Mouse (Mus musculus) mature B cell (primary cell): ENCODE data around the gene Eif2ak1.

ENCODE experiments used
- in situ Hi-C: fragments of 300-500 bp; cut with MboI; formaldehyde crosslinking; loops from 2 replicates; pipeline ENCODE4 v1.14.3; 2019

Gene Eif2ak1

DNA sequence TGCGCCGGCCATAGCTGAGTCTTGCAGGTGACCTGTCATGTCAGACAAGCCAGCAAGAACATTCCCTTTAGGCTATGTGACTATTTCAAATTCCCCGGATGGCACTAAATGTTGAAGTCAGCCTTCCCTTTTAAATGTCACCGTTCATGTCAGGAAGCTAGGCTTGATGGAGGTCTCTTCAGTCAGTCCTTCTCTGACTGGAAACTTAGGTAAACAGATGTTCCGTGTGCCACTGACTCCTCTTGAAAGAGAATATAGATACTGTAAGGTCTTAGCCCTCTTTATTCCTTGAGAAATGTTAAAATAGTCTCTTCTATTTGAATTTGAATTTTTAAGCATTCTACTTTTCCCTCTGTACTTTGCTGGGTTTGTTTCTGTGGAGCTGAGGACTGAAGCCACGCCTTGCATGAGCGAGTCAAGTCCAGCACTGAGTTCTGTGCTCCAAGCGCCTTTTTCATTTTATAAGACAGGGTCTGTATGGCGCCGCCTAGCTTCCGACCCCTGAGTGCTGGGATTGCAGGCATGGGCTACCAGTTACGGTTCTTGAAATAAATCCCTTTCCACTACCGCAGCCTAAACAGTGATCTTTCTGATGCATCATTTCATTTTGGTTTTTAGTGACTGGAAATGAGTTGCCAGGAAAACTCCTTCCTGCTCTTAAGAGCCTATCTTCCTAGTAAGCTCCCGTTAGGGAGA lies 80.2 kb downstream of the Eif2ak1 start, which contains the start of gene Ankrd61:
Gene Ankrd61, minus strand, starts transcription at position 51 of the 696 bp plus-strand sequence.
- in situ Hi-C loops: no loop called here

DNA sequence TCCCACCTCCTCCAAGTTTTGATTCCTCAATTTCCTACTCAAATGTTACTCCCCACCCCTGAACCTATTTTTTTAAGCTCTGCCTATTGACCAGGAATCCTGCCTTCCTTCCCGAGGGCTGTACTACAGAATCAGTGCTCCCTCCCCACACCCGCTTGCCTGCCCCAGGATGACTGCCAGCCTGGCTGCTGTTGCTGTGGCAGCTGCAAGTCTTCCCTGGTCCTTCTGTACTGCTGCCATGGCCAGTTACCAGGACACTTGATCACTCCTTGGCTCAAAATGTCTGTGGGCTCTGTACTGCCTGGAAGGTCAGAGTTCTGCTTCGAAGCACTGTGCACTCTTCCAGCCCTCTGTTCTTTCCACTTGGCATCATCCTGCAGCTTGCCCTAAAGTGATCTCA lies 84.5 kb downstream of the Eif2ak1 start:
- in situ Hi-C loops: no loop called here

DNA sequence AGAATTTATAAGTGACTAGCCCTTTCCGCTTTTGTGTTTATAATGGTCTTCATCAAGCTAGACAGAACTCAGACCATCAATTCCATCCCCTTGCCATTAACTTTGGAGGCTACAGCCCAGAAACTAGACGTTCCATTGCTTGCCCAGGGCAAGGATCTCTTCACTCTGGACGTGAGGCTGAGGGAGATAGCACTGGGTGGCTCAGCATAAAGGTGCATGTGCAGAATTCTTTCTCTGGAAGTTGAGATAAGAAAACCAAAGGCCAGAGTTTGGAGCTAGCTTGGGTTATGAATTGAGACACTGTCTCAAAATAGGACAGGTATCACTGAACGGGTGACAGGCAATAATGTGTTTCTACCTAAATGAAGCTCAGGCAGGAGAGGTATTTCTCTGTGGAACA lies 86.2 kb downstream of the Eif2ak1 start:
- in situ Hi-C loops: no loop called here

DNA sequence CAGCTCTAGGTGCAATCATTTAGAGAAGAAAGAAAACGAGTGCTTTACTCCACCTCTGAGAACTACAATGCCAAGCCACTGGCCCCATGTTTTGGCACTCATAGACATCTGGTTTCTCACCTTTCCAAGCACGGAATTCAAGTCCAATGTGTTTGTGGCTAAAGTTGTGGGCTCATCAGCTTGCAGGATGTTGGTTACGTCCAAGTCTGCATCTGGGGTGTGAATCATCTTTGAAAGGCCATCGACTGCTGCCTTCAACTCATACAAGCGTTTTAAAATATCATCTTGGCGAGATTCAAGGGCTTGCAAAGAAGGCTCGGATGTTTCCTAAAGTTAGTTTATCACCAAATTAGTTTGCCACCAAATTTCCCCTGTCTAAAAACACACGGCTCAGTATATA lies 88.8 kb downstream of the Eif2ak1 start:
- in situ Hi-C loops: no loop called here

DNA sequence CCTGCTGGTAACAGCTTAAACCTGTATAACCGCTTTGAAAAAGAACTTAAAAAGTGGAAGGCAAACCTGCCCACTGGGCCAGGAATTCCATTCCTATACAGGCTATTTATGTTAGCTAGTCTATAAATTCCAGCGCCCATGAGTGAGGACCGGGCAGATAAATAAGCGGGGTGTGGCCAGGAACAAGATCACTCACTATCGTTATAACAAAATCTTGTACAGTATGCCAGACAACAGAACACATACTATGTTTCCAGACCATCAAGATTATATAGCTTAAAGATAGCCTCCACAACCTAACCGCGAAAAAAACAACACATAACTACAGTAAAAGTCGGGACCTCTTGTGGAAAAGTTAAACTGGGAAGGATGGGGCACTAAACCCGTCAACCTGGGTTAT lies 91.3 kb downstream of the Eif2ak1 start:
- in situ Hi-C loops: no loop called here

DNA sequence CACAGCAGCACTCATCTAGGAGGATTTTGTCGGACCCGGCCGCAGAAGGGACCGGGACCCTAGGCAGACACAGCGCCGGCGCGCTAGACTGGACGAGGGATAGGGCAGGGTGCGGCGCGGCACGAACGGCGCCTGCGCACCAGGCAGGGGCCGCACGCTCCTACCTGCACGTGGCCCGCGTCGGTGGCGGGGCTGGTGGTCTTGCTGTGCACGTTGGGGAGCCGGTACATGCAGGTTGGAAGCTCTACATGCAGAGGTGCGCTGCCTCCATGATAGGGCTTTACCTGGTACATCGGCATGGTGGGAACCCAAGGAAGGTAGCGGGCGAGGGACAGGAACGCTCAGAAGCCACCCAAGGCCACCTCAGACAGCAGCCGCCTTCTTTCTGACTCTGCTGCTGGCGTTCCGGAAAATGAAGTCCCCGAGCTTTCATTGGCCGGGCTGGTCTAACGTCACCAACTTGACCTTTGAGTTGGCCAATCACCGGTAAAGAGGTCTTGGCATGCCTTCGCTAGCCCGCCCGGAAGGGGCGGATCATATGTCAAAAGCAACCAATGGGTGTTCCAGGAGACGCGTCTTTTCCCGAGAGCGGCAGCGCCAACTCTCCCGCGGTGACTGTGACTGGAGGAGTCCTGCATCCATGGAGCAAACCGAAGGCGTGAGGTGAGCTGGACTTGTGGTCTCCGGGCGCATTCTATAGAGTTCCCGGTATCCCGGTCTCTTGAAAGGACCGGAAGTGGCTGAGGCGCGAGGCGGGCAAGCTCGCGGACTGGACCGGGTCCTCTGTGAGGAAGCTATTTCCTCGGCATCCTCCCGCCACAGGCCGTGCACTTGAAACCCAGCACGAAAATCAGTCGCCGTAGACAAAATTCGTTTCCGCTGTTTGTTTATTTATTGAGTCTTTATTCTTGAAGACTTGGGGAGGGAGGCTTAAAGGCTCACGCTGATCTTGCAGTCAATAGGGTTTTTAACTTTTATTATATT lies 92.1 kb downstream of the Eif2ak1 start, which contains the start of the genes Aimp2 and Pms2:
Gene Aimp2, minus strand, starts transcription at position 431 of the 984 bp plus-strand sequence.
Gene Pms2, plus strand, starts transcription at position 548 of the 984 bp plus-strand sequence.
- in situ Hi-C loops: no loop called here

DNA sequence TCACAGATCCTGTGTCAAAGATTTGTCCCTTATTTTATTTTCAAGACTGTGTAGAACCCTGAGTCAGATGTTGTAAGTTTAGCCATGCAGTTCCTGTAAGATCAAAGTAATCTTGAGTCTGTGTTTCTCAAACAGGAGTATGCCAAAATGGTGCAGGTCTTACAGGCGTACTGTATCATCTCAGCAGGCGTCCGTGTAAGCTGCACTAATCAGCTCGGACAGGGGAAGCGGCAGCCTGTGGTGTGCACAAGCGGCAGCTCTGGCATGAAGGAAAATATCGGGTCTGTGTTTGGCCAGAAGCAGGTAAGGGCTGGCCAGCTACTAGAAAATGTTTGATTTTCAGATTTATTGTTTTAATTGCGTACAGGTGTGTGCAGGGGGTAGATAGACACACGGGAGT lies 98.6 kb downstream of the Eif2ak1 start:
- in situ Hi-C loops: no loop called here

DNA sequence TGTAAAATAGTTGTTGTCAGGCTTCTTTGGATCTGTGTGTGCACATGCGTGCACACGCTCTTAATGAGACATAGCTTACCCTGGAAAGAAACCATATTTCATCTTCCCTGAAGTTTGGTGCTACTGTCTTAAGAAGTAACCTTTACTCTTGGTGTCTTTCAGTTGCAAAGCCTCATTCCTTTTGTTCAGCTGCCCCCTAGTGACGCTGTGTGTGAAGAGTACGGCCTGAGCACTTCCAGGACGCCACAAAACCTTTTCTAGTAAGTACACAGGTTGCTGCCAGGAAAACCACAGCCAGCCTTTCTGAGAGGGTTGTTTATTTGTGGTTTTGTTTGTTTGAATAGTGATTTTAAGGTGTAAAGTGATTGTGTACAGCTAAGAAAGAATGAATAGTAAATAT lies 99.8 kb downstream of the Eif2ak1 start:
- in situ Hi-C loops: no loop called here

DNA sequence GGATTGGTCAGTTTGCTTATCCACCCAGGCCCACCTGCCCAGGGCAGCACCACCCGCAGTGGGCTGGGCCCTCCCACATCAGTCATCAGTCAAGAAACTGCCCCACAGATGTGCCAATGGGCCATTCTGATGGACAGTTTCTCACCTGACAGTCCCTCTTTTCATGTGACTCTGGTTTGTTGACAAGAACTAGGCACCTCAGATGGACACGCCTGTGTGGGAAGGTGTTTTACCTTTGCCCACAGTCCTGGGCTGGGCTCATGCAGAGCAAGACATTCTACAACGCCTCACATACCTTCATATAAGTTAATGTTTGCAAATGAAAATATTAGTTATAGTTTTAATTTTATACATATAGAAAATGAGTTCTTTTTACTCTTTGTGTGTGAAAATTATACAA lies 100.5 kb downstream of the Eif2ak1 start:
- in situ Hi-C loops: no loop called here

DNA sequence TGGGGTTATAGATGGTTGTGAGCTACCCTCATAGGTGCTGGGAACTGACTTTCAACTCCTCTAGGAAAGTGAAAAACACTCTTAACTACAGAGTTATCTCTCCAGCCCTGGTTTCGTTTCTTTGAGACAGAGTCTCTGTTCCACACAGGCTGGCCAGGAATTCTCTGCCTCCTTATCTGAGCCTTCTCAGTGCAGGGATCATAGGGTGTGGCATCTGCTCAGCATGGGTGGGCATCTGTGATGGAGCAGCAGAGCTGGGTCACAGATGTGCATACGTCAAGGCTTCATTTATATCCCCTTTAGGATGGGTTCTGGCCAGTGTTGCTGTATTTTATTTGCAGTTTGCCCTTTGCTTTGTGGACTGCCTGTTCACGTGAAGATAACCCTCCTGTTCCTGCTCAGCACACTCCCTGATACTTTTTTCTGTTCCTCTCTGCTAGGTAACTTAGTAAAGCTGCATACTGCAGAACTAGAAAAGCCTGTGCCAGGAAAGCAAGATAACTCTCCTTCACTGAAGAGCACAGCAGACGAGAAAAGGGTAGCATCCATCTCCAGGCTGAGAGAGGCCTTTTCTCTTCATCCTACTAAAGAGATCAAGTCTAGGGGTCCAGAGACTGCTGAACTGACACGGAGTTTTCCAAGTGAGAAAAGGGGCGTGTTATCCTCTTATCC lies 107.3 kb downstream of the Eif2ak1 start:
- in situ Hi-C loops: no loop called here

DNA sequence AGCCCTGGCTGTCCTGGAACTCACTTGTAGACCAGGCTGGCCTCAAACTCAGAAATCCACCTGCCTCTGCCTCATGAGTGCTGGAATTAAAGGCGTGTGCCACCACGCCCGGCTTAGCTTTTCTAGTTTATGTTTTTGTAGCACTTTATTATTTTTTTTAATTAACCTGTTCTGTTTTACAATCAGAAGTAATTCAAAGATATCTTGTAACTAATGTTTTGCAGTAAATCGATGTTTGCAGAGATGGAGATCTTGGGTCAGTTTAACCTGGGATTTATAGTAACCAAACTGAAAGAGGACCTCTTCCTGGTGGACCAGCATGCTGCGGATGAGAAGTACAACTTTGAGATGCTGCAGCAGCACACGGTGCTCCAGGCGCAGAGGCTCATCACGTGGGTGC lies 110.3 kb downstream of the Eif2ak1 start, which contains the start of gene Gm42421:
Gene Gm42421, plus strand, starts transcription at position 301 of the 400 bp plus-strand sequence.
- in situ Hi-C loops: no loop called here

DNA sequence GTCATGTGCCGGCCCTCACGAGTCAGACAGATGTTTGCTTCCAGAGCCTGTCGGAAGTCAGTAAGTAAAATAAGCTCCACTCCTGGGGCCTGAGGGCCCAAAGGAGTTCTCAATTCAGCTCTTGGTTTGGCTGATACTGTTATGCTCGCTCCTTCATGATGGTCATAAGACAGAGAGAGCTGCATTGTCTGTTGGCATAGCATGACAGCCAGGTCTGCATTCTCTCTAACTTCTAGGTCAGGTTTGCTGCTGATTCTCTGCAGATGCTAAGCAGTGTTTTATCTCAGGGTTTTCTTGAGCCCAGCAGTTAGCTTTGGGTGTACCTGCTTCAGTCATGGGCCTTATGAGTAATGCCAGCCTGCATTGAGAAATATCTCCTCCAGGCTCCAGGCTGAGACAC lies 111.7 kb downstream of the Eif2ak1 start:
- in situ Hi-C loops: no loop called here

DNA sequence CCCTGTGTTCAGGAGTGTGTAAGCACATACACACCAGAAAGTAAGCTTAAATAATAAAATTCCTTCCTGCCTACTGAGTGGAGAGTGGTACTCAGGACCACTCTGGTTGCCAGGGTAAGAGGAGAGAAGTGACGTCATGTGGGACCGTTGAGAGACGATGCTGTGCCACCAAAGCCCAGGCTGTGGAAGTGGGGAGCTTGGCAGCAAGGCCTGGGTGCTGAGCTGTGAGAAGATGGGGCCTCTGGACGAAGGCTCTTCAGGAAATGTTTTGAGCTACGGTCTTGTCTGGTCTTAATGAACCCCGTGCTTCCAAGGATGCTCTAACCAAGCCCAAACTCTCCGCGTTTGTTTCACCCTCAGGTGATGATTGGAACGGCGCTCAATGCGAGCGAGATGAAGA lies 113.1 kb downstream of the Eif2ak1 start:
- in situ Hi-C loops: no loop called here

DNA sequence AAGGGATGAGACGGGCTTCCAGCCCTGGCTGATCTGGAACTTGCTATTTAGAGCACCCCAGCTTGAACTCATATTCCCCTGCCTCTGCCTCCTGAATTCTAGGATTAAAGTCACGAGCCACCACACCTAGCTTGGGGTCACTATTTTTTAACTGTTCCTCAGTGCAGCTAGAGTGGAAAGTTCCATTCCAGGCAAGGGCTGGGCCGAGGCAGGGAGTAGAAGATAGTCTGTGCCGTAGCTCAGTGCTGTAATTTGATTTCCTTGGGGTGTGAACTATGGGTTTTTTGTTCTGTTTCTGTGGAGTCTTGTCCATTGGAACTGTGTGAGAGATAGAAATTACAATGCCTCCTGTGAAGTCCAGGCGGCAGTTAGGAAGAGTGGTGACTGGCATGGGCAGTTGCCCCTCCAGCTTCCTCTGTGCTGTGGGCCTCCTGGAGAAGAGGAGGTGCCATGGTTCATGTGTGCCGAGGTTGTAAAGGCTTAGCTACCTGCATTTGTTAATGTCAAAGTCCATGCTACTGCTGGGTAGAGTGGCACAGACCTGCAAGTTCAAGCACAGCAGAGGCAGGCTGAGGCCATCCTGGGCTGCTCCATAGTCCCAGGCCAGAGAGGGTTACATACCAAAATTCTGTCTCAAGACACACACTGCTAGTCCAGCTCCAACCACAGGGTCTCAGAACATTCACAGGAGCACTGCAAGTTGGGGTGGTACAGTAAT lies 114.4 kb downstream of the Eif2ak1 start:
- in situ Hi-C loops: no loop called here

DNA sequence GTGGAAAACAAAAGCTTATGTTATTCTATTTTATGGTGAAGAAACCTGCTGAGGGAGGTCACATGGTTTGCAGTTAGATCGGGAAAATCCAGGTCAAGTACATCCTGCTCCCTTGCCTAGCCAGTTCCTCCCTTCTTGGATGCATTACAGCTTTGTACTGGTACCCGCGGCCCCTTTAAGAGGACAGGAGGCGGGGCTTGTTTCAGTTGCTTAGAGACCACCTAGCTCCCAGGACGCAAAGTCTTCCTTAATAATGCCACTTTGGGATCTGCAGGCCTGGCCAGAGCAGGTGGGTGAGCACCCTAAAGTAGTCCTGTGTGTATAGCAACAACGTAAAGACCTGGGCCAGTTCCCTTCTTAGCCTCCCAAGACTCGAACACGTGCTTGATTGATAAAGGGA lies 115.2 kb downstream of the Eif2ak1 start, which contains the start of gene Rsph10b:
Gene Rsph10b, plus strand, starts transcription at position 205 of the 400 bp plus-strand sequence.
- in situ Hi-C loops: no loop called here

DNA sequence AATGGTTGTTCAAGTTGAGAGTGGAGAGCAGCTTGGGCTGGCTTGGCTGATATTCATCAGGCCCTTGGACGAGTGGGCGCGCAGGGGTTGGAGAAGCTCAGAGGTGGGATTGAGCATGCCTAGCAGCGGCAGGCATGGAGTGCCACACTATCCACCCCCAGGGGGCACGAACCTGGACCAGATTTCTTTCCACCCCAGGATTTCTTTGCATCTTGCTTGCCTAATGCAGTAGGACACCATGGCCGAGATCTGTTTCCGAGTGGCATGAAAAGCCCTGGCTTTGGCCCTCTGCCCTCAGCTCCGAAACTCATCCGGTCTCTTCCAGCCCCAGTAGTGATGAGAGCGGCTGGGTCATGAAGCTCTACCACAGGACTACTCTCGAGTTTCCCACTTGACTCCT lies 115.8 kb downstream of the Eif2ak1 start:
- in situ Hi-C loops: no loop called here

DNA sequence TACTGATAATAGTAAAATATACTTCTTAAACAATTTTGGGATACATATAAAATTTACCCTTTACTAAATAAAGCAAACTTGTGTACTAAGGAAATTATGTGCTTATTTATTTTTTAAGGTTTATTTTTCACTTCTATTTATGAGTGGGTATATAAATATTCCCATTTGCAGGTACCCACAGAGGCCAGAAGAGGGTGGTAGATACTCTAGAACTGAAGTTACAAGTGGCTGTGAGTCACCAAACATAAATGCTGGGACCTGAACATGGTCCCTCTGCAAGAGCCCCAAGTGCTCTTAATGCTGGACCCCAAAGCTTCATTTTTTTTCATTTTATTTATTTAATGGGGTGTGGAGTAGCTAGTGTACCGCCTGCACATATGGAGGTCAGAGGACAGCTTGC lies 116.3 kb downstream of the Eif2ak1 start:
- in situ Hi-C loops: no loop called here

DNA sequence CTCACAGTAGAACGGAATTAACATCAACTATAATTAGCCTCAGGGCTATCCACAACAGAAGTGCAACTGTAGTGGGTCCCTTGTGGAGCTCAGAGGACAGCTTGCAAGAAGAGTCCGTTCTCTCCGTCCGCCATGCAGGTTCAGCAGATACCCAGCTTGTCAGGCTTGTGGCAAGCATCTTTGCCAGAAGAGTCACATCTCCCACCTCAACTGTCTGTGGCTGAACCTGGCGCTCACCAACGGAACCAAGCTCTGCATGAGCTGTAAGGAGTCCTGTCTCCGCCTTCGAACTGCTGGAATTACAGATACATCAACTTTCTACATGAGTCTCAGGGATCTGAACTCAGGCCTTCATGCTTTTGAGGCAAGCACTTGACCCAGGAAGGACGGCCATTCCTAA lies 118.6 kb downstream of the Eif2ak1 start:
- in situ Hi-C loops: no loop called here

DNA sequence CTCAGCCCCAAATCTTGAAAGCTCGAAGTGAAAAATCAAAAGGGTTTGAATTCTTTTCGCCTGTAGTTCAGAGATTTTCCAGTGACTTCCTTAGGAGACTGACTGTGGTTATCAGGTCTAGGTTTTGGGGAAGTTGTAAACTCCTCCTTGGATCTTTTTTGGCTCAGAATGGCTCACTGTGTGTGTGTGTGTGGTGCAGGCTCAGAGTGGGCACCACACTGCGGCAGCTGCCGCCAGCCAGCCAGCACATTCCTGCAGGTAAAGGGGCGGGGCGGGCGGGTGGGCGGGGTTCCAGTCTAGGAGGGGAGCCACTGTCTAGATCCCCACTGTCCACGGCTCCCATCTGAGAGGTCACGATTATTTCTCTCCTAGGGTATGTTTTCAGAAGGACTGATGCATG lies 124.0 kb downstream of the Eif2ak1 start:
- in situ Hi-C loops: no loop called here

DNA sequence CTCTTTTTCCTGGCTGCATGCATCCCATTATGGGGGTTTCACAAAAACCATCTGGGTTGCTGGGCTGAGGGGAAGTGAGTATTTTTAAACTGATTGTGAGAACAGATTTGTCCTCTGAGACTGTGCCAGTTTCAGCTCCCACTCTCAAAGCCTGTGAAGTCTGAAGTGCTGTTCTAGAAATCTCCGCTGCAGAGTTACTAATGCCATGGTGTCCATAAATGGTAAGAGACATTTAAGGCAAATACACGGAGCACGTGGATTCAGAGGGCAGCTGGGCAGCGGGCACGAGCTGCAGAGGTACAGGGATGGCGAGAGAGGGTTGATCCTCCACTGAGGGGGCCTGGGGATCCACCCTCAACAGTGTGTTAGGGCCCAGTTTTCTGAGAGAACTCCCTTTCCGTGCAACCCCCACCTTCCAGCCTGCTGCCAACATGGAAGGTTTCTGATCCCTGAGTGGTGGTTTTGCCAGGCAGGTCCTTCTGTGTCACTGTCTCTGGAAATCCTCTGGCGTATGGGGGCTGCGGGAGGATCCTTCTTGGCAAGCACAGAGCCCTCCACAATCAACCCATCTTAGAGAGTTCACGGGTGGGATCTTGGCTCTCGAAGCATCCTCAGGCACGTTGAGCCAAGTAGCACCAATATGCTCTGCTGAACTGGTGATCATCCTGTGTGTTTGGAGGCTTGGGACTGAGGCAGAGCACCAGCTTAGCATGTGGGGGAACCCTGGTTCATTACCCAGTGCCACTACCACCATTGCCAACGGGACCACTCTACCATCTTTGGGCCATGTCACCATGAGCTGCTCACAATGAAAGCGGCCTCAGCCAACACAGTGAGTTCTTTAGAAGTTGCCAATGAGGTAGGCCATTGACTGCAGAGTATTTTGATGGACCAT lies 125.9 kb downstream of the Eif2ak1 start:
- in situ Hi-C loops: no loop called here
